Comparison of ENCODE assay signal across 8 mouse cellular contexts in genomic region chr7:16273081-16273765, GRCm38 (mm10). TPM values are rescaled to one million over a fixed set of nuclear protein-coding genes. Genes with fewer than 3 reads are reported as not detected.
DNase-seq lines count a peak whose midpoint lies in the region; ATAC-seq and TF ChIP-seq lines count a peak whose summit lies in the region.

Gene Inafm1 (minus strand): TSS chr7:16273617.

- peak within 1 kb of the TSS; percentile 58 to 72 (median 65) for H3K4me3 ChIP-seq in CH12.LX (replicated peaks in 1 of 3; ENCODE audit: low read depth in 2 of 3, low read length in 2 of 3, poor library complexity in 1 of 3)
- H3K4me3 ChIP-seq in heart, embryonic 13.5 days: peak within 1 kb of the TSS; percentile 79
- peak within 1 kb of the TSS; percentile 84 for H3K4me3 ChIP-seq in liver, embryonic 13.5 days (replicated peaks)
- peak within 1 kb of the TSS; percentile 71 for H3K4me3 ChIP-seq in stomach, postnatal 0 days (ENCODE audit: low read depth, low read length)

- H3K4me1 ChIP-seq in CH12.LX (ENCODE audit: control insufficient read depth in 1 of 2, insufficient read depth in 2 of 2): peaks cover 13 to 27% of the 10 kb centered on the region in 2 experiments
- H3K4me1 ChIP-seq in heart, embryonic 13.5 days: peaks cover 31% of the 10 kb centered on the region
- peaks cover 70% of the 10 kb centered on the region for H3K4me1 ChIP-seq in liver, embryonic 13.5 days (replicated peaks)
- H3K4me1 ChIP-seq in stomach, postnatal 0 days (replicated peaks; ENCODE audit: control insufficient read depth, insufficient read depth): 0 out of 2 replicates have a peak, but pooled peaks cover 3% of the 10 kb centered on the region

- in situ Hi-C loops in CH12.LX (cut with MboI; ENCODE audit: low pct_ligation_motif_present, low pct_unique_long_range_greater_than_20kb, low sequenced_read_pairs): loop anchor here (5.0 to 25.0 kb wide), 2 partner anchors 91 to 211 kb away; partner anchors contain the start of gene Zfp541

- 1% methylated on average over 41 of the region's 49 CpGs for WGBS in heart, embryonic 13.5 days
- WGBS in liver, embryonic 13.5 days (ENCODE audit: insufficient replicate concordance): 2% methylated on average over 41 of the region's 49 CpGs
- under 1% methylated on average over 42 of the region's 49 CpGs for WGBS in stomach, postnatal 0 days

- peak within 1 kb of the TSS; percentile 67 for H3K4me2 ChIP-seq in CH12.LX (ENCODE audit: insufficient read depth, low read depth, poor library complexity, severe bottlenecking)
- peak within 1 kb of the TSS; percentile 93 for H3K4me2 ChIP-seq in heart, embryonic 13.5 days
- peak within 1 kb of the TSS; percentile 100 for H3K4me2 ChIP-seq in liver, embryonic 13.5 days
- peak within 1 kb of the TSS; percentile 96 for H3K4me2 ChIP-seq in stomach, postnatal 0 days (replicated peaks; ENCODE audit: low read depth)

- TF ChIP-seq EP300 in CH12.LX (IDR thresholded peaks at IDR 0.05; ENCODE audit: low read length): no peak
- TF ChIP-seq EP300 in stomach, postnatal 0 days (optimal IDR thresholded peaks at IDR 0.05): no peak

- no peak for TF ChIP-seq CTCF in CH12.LX (conservative IDR thresholded peaks at IDR 0.05 in 1 of 2, IDR thresholded peaks at IDR 0.05 in 1 of 2; ENCODE audit: low read depth in 2 of 2, low read length in 2 of 2)
- TF ChIP-seq CTCF in stomach, postnatal 0 days (IDR thresholded peaks at IDR 0.05; ENCODE audit: low read depth): no peak

- dilution Hi-C loops in CH12.LX (cut with MboI; ENCODE audit: extremely low pct_ligation_motif_present, extremely low pct_unique_long_range_greater_than_20kb, low sequenced_read_pairs): no loop called here

- peak within 1 kb of the TSS; percentile 55 for H3K9ac ChIP-seq in CH12.LX (ENCODE audit: insufficient read depth, low read depth)
- H3K9ac ChIP-seq in heart, embryonic 13.5 days: peak within 1 kb of the TSS; percentile 88
- peak within 1 kb of the TSS; percentile 93 for H3K9ac ChIP-seq in liver, embryonic 13.5 days
- peak within 1 kb of the TSS; percentile 84 for H3K9ac ChIP-seq in stomach, postnatal 0 days (ENCODE audit: low read length)

- no peaks in the 10 kb centered on the region for H3K27me3 ChIP-seq in CH12.LX (replicated peaks)
- H3K27me3 ChIP-seq in heart, embryonic 13.5 days (replicated peaks): no peaks in the 10 kb centered on the region
- no peaks in the 10 kb centered on the region for H3K27me3 ChIP-seq in liver, embryonic 13.5 days
- H3K27me3 ChIP-seq in stomach, postnatal 0 days (ENCODE audit: control insufficient read depth, insufficient read depth, low read length): no peaks in the 10 kb centered on the region

- no peaks in the 10 kb centered on the region for H3K79me2 ChIP-seq in CH12.LX (replicated peaks; ENCODE audit: control insufficient read depth, extremely low read depth, insufficient read depth, poor library complexity, severe bottlenecking)

- ATAC-seq in heart, embryonic 13.5 days (ENCODE audit: extremely low read depth, insufficient number of reproducible peaks, low FRiP score, low TSS enrichment): peak; percentile 86
- ATAC-seq in liver, embryonic 13.5 days (ENCODE audit: low read depth): peak; percentile 69
- ATAC-seq in stomach, postnatal 0 days (ENCODE audit: low FRiP score, low TSS enrichment): peak; percentile 72

- peak within 1 kb of the TSS; percentile 50 for H3K27ac ChIP-seq in CH12.LX (ENCODE audit: insufficient read depth, low read depth)
- H3K27ac ChIP-seq in heart, embryonic 13.5 days (replicated peaks): peak within 1 kb of the TSS; percentile 92
- peak within 1 kb of the TSS; percentile 98 for H3K27ac ChIP-seq in liver, embryonic 13.5 days
- peak within 1 kb of the TSS; percentile 96 for H3K27ac ChIP-seq in stomach, postnatal 0 days (replicated peaks)

- H3K36me3 ChIP-seq in CH12.LX (replicated peaks in 1 of 2; ENCODE audit: control insufficient read depth in 1 of 2, insufficient read depth in 1 of 2, low read length in 1 of 2): peaks cover 28 to 51% of the 10 kb centered on the region in 2 experiments
- peaks cover 34% of the 10 kb centered on the region for H3K36me3 ChIP-seq in heart, embryonic 13.5 days
- peaks cover 37% of the 10 kb centered on the region for H3K36me3 ChIP-seq in liver, embryonic 13.5 days
- peaks cover 20% of the 10 kb centered on the region for H3K36me3 ChIP-seq in stomach, postnatal 0 days (ENCODE audit: control insufficient read depth, insufficient read depth, low read length)

- no peak; the same call in 1 of the 2 replicates for TF ChIP-seq POLR2A in CH12.LX (IDR thresholded peaks at IDR 0.05; ENCODE audit: low read depth, low read length)

- TF ChIP-seq RAD21 in CH12.LX (IDR thresholded peaks at IDR 0.05; ENCODE audit: low read depth, low read length): no peak

- H3K9me3 ChIP-seq in CH12.LX (replicated peaks; ENCODE audit: low read length): no peaks in the 10 kb centered on the region
- H3K9me3 ChIP-seq in heart, embryonic 13.5 days: no peaks in the 10 kb centered on the region
- no peaks in the 10 kb centered on the region for H3K9me3 ChIP-seq in liver, embryonic 13.5 days (replicated peaks)
- no peaks in the 10 kb centered on the region for H3K9me3 ChIP-seq in stomach, postnatal 0 days (ENCODE audit: control insufficient read depth, low read length)

- peak; percentile 95 for DNase-seq in CH12.LX (ENCODE audit: extremely low read depth)
- peak; percentile 83 for DNase-seq in c-Kit-negative CD71-positive TER-119-positive erythroid progenitor cells, embryonic 14.5 days (ENCODE audit: low read depth, low spot score)
- DNase-seq in fibroblast of lung, adult 2 months (ENCODE audit: low read depth): peak; percentile 76
- DNase-seq in kidney, postnatal 10 days: peak; percentile 96
- peak; percentile 86 for DNase-seq in liver, embryonic 13.5 days
- peak; percentile 92 for DNase-seq in neural tube, embryonic 10.5 days (ENCODE audit: extremely low spot score, low spot score)
- peak; percentile 95 for DNase-seq in stomach, postnatal 0 days (ENCODE audit: low spot score)

TF ChIP-seq in CH12.LX, 34 proteins besides CTCF, POLR2A, EP300 and RAD21:
- TF ChIP-seq MAZ (IDR thresholded peaks at IDR 0.05; ENCODE audit: low read depth, low read length) (peak; percentile 59; the same call in 1 of the 2 replicates), SIN3A (IDR thresholded peaks at IDR 0.05; ENCODE audit: low read length) (no peak), MAFK (IDR thresholded peaks at IDR 0.05; ENCODE audit: insufficient replicate concordance, low read length) (no peak), MEF2A (IDR thresholded peaks at IDR 0.05; ENCODE audit: borderline replicate concordance, low read depth, low read length) (no peak), RCOR1 (conservative IDR thresholded peaks at IDR 0.05; ENCODE audit: low read depth, low read length) (no peak), JUND (conservative IDR thresholded peaks at IDR 0.05; ENCODE audit: low read depth, low read length) (no peak), ETS1 (conservative IDR thresholded peaks at IDR 0.05; ENCODE audit: low read depth, low read length) (no peak), TBP (conservative IDR thresholded peaks at IDR 0.05; ENCODE audit: low read depth, low read length) (no peak), E2F4 (IDR thresholded peaks at IDR 0.05; ENCODE audit: insufficient replicate concordance, low read depth, low read length) (0 out of 2 replicates have a peak, but pooled peaks have one; percentile 53), KAT2A (IDR thresholded peaks at IDR 0.05; ENCODE audit: insufficient replicate concordance, low read length) (no peak), HCFC1 (IDR thresholded peaks at IDR 0.05; ENCODE audit: low read depth, low read length) (no peak), IRF4 (IDR thresholded peaks at IDR 0.05; ENCODE audit: low read depth, low read length) (no peak), MXI1 (IDR thresholded peaks at IDR 0.05; ENCODE audit: low read depth, low read length) (no peak), ZNF384 (IDR thresholded peaks at IDR 0.05; ENCODE audit: low read depth, low read length) (no peak), TCF12 (IDR thresholded peaks at IDR 0.05; ENCODE audit: low read depth, low read length) (no peak), UBTF (IDR thresholded peaks at IDR 0.05; ENCODE audit: low read depth, low read length) (no peak), ELF1 (IDR thresholded peaks at IDR 0.05; ENCODE audit: low read depth, low read length) (peak; percentile 25; the same call in 1 of the 2 replicates)

RNA-seq across cellular contexts. Expression of gene Inafm1, which starts in this region (rescaled TPM):
- total RNA-seq in CH12.LX (2012; rRNA removed): 5.6 and 7.4 TPM in 2 replicates
- total RNA-seq in CH12.LX (2014; rRNA removed): 1.1 and 1.5 TPM in 2 replicates
- polyA plus RNA-seq in CH12.LX (2012; ENCODE audit: insufficient read length, low read depth): 9.3 and 9.5 TPM in 2 replicates
- 10.7 TPM in 2 replicates for polyA plus RNA-seq in heart, embryonic 13.5 days (2015; fragmentation: Nextera tagmentation; extraction: Ambion mirVana)
- 3.9 and 4.4 TPM in 2 replicates for polyA plus RNA-seq in liver, embryonic 13.5 days (2015; fragmentation: Nextera tagmentation; extraction: Ambion mirVana)
- 28.0 and 29.1 TPM in 2 replicates for polyA plus RNA-seq in stomach, postnatal 0 days (2015; fragmentation: Nextera tagmentation; extraction: Ambion mirVana)

Comparison
In these comparisons a context has a peak if more than half of its experiments do, and no peak if none do; other contexts are left out.
1. Peak in every context shown above with its lines: DNase-seq, ATAC-seq, H3K4me3 ChIP-seq and H3K27ac ChIP-seq.